Mouse (Mus musculus) heart, postnatal 0 days (tissue): ENCODE measurements around the gene Khnyn.
A peak's percentile ranks its signal among the peaks of the same experiment; 100 is the strongest.

ENCODE experiments used
- CTCF ChIP-seq: IDR thresholded peaks from 2 replicates; pipeline ENCODE4 v1.5.1; 2016; ENCODE audit warnings: antibody characterized with exemption, control low read depth, low read depth
- EP300 ChIP-seq: IDR thresholded peaks from 2 replicates; pipeline ENCODE4 v1.6.1; 2016; ENCODE audit warnings: antibody characterized with exemption, low read depth

GRCm38 (mm10) chr14:55905518-55905917, 20.8 kb downstream of the Khnyn start:
- peak; percentile 45 for TF ChIP-seq CTCF
- TF ChIP-seq EP300 = no peak
